Mouse (Mus musculus): Measurements from ENCODE around the gene Wwox. TPM values are rescaled to one million over a fixed set of nuclear protein-coding genes. Genes with fewer than 3 reads are reported as not detected.

Wwox gene
- total RNA-seq, 1 experiment = 12.5 TPM

GRCm38 (mm10) chr8:114881891-114882401, 442.5 kb downstream of the Wwox start:
- Histone ChIP-seq H3K4me1 (ENCODE audit: control insufficient read depth in 2 of 2, insufficient read depth in 2 of 2, low read length in 2 of 2, poor library complexity in 1 of 2) (peaks cover 0 to 6% of the 10 kb centered on the region in 2 experiments; a peak in 1 of 4 replicates), H3K27ac (ENCODE audit: insufficient read depth, low read depth, low read length, poor library complexity, severe bottlenecking) (no peak overlapping the region), H3K9ac (ENCODE audit: insufficient read depth, low read depth, low read length, poor library complexity, severe bottlenecking) (no peak overlapping the region), H3K9me3 (ENCODE audit: control insufficient read depth, insufficient read depth, low read depth, low read length) (no peaks in the 10 kb centered on the region), H3K4me3 (ENCODE audit: insufficient read depth in 1 of 2, low read depth in 1 of 2, low read length in 2 of 2, poor library complexity in 1 of 2, severe bottlenecking in 1 of 2) (no peak overlapping the region), H3K36me3 (ENCODE audit: control insufficient read depth, insufficient read depth, low read length, poor library complexity, severe bottlenecking) (no peaks in the 10 kb centered on the region; the same call in 1 of the 2 replicates)
- no peak for TF ChIP-seq HCFC1 (IDR thresholded peaks at IDR 0.05; ENCODE audit: borderline replicate concordance, insufficient read depth, low read length)
- TF ChIP-seq CHD2 (IDR thresholded peaks at IDR 0.05; ENCODE audit: low read depth, low read length) = no peak
- TF ChIP-seq ZNF384 (IDR thresholded peaks at IDR 0.05; ENCODE audit: low read depth, low read length) = no peak
- TF ChIP-seq ZC3H11A (IDR thresholded peaks at IDR 0.05; ENCODE audit: borderline replicate concordance, low read depth, low read length) = no peak
- no peak for TF ChIP-seq MAFK (IDR thresholded peaks at IDR 0.05; ENCODE audit: insufficient read depth, low read depth, low read length)
- in situ Hi-C loops (cut with MboI; ENCODE audit: low sequenced_read_pairs in 2 of 2, unreplicated experiment in 2 of 2) = no loop called here
- no peak for DNase-seq (ENCODE audit: low read depth, low spot score)

- Histone ChIP-seq H3K9ac (ENCODE audit: insufficient read depth, low read depth, low read length, poor library complexity, severe bottlenecking) (no peak overlapping the region), H3K4me3 (ENCODE audit: insufficient read depth in 1 of 2, low read depth in 1 of 2, low read length in 2 of 2, poor library complexity in 1 of 2, severe bottlenecking in 1 of 2) (no peak overlapping the region), H3K4me1 (ENCODE audit: control insufficient read depth in 2 of 2, insufficient read depth in 2 of 2, low read length in 2 of 2, poor library complexity in 1 of 2) (peaks cover 0 to 6% of the 10 kb centered on the region in 2 experiments; a peak in 1 of 4 replicates), H3K27ac (ENCODE audit: insufficient read depth, low read depth, low read length, poor library complexity, severe bottlenecking) (no peak overlapping the region), H3K36me3 (ENCODE audit: control insufficient read depth, insufficient read depth, low read length, poor library complexity, severe bottlenecking) (no peaks in the 10 kb centered on the region; the same call in 1 of the 2 replicates), H3K9me3 (ENCODE audit: control insufficient read depth, insufficient read depth, low read depth, low read length) (no peaks in the 10 kb centered on the region)
- in situ Hi-C loops (cut with MboI; ENCODE audit: low sequenced_read_pairs in 2 of 2, unreplicated experiment in 2 of 2) = no loop called here
- TF ChIP-seq ZNF384 (IDR thresholded peaks at IDR 0.05; ENCODE audit: low read depth, low read length) (no peak), ZC3H11A (IDR thresholded peaks at IDR 0.05; ENCODE audit: borderline replicate concordance, low read depth, low read length) (no peak)
- no peak for DNase-seq (ENCODE audit: low read depth, low spot score)
These were observed 443.0 kb downstream of the Wwox start for GRCm38 (mm10) chr8:114882504-114882903.

DNA sequence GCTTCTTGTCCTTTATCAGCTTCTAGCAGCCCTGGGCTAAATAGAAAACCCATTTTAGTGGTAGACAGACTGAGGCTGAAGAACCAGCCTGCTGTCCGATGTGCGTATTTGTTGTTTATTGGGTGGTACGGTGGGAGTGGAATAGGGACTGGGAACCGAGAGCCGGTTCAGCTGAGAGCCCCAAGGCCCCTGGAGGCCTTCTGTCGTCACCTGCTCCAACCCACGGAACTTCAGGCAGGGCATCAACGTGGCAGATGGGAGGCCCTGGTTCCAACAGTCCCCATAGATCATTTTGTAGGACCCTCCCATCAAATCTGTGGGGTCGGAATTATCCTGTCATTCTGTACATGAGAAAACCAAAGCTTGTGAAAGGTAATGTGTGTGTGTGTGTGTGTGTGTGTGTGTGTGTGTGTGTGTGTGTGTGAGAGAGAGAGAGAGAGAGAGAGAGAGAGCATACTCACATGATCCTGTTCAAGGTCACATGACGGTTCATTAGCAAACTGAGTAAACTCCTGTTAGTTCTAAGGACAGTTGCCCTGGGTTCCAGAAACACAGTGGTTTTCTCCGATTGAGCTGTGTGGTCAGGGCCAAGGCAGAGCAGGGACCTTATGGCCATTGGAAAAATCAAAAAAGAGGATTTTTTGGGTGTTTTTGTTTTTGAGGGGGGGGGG, 443.6 kb downstream of the Wwox start:
- no peaks in the 10 kb centered on the region; the same call in 1 of the 2 replicates for H3K36me3 ChIP-seq (ENCODE audit: control insufficient read depth, insufficient read depth, low read length, poor library complexity, severe bottlenecking)
- H3K4me1 ChIP-seq (ENCODE audit: control insufficient read depth in 2 of 2, insufficient read depth in 2 of 2, low read length in 2 of 2, poor library complexity in 1 of 2) = peaks cover 0 to 6% of the 10 kb centered on the region in 2 experiments; a peak in 1 of 4 replicates
- no peak overlapping the region for H3K4me3 ChIP-seq (ENCODE audit: insufficient read depth in 1 of 2, low read depth in 1 of 2, low read length in 2 of 2, poor library complexity in 1 of 2, severe bottlenecking in 1 of 2)
- no peak overlapping the region for H3K9ac ChIP-seq (ENCODE audit: insufficient read depth, low read depth, low read length, poor library complexity, severe bottlenecking)
- DNase-seq (ENCODE audit: low read depth, low spot score) = no peak
- H3K27ac ChIP-seq (ENCODE audit: insufficient read depth, low read depth, low read length, poor library complexity, severe bottlenecking) = no peak overlapping the region
- in situ Hi-C loops (cut with MboI; ENCODE audit: low sequenced_read_pairs in 2 of 2, unreplicated experiment in 2 of 2) = no loop called here
- TF ChIP-seq CHD2 (IDR thresholded peaks at IDR 0.05; ENCODE audit: low read depth, low read length) = no peak
- TF ChIP-seq ZNF384 (IDR thresholded peaks at IDR 0.05; ENCODE audit: low read depth, low read length) = no peak
- TF ChIP-seq ZC3H11A (IDR thresholded peaks at IDR 0.05; ENCODE audit: borderline replicate concordance, low read depth, low read length) = no peak
- TF ChIP-seq HCFC1 (IDR thresholded peaks at IDR 0.05; ENCODE audit: borderline replicate concordance, insufficient read depth, low read length) = no peak
- no peak for TF ChIP-seq MAFK (IDR thresholded peaks at IDR 0.05; ENCODE audit: insufficient read depth, low read depth, low read length)
- no peaks in the 10 kb centered on the region for H3K9me3 ChIP-seq (ENCODE audit: control insufficient read depth, insufficient read depth, low read depth, low read length)

DNA sequence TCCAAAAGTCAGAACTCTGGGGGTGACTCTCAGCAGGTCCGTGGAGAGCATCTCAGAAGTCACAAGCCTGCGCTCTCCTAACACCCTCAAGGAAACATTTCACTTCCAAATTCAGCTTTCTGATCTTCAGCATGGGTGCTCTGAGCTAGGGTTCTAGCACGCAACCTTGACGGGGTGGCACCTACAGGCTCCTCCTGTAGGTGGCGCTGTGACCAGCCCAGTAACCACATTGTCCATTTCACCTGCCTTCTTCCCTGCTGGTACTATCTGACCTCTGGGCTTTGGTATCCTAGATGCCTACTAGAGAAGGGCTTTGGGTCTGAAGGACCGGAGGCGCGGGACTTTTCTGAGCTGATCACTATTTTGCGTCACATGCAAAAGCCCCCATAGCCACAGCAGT, 444.5 kb downstream of the Wwox start:
- no peak overlapping the region for H3K9ac ChIP-seq (ENCODE audit: insufficient read depth, low read depth, low read length, poor library complexity, severe bottlenecking)
- no peaks in the 10 kb centered on the region for H3K9me3 ChIP-seq (ENCODE audit: control insufficient read depth, insufficient read depth, low read depth, low read length)
- in situ Hi-C loops (cut with MboI; ENCODE audit: low sequenced_read_pairs in 2 of 2, unreplicated experiment in 2 of 2) = no loop called here
- no peaks in the 10 kb centered on the region; the same call in 1 of the 2 replicates for H3K36me3 ChIP-seq (ENCODE audit: control insufficient read depth, insufficient read depth, low read length, poor library complexity, severe bottlenecking)
- no peak overlapping the region for H3K27ac ChIP-seq (ENCODE audit: insufficient read depth, low read depth, low read length, poor library complexity, severe bottlenecking)
- H3K4me1 ChIP-seq (ENCODE audit: control insufficient read depth in 2 of 2, insufficient read depth in 2 of 2, low read length in 2 of 2, poor library complexity in 1 of 2) = peaks cover 0 to 6% of the 10 kb centered on the region in 2 experiments; a peak in 1 of 4 replicates
- DNase-seq (ENCODE audit: low read depth, low spot score) = no peak
- no peak overlapping the region for H3K4me3 ChIP-seq (ENCODE audit: insufficient read depth in 1 of 2, low read depth in 1 of 2, low read length in 2 of 2, poor library complexity in 1 of 2, severe bottlenecking in 1 of 2)
- TF ChIP-seq ZNF384 (IDR thresholded peaks at IDR 0.05; ENCODE audit: low read depth, low read length) (no peak), ZC3H11A (IDR thresholded peaks at IDR 0.05; ENCODE audit: borderline replicate concordance, low read depth, low read length) (no peak), MAFK (IDR thresholded peaks at IDR 0.05; ENCODE audit: insufficient read depth, low read depth, low read length) (no peak), HCFC1 (IDR thresholded peaks at IDR 0.05; ENCODE audit: borderline replicate concordance, insufficient read depth, low read length) (no peak), CHD2 (IDR thresholded peaks at IDR 0.05; ENCODE audit: low read depth, low read length) (no peak)

Data from ES-E14 (cell line).